Comparison of ENCODE assay signal across 15 mouse cellular contexts in the genomic region with DNA sequence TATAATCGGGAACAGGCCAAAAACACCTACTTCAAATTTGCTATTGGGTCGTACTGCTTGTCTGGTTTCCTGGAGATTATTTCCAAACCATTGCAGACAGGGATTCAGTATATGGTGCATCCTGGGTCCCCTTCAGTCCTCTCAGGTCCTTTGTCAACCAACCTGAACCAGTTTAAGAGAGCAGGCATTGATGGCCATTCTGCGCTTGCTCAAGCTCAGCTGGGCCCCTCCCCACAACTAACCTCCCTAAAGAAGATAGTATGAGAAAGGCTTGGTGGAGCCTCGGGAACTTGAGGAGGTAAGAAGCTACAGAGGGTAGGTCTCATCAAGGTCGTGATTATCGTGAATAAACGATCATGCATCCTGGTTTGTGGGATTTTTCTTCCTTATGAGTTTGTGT. TPM values are rescaled to one million over a fixed set of nuclear protein-coding genes. Genes with fewer than 3 reads are reported as not detected.
"Had no signal": no experiment of that assay in that cellular context is flagged by ENCODE, and none has a peak within 500 bp of the region (broad histone marks: within the 10 kb centered on the region; RNA-seq: fewer than 3 reads in every experiment).

No protein-coding gene starts in this region.

- DNase-seq: lung, embryonic 14.5 days; lung, postnatal 4 days; midbrain, embryonic 14.5 days; right cerebral cortex, postnatal 14 days; spleen, adult 18-20 months; thymus, adult 2 months; thymus, postnatal 25 days; thymus, postnatal 4 days had no signal

- H3K27ac ChIP-seq: midbrain, embryonic 12.5 days; neural tube, embryonic 12.5 days had no signal

- H3K9ac ChIP-seq: lung, embryonic 14.5 days; midbrain, embryonic 12.5 days; neural tube, embryonic 12.5 days had no signal

- H3K9me3 ChIP-seq: midbrain, embryonic 10.5 days; neural tube, embryonic 12.5 days had no signal

- H3K4me2 ChIP-seq: lung, embryonic 14.5 days; midbrain, embryonic 12.5 days; neural tube, embryonic 12.5 days had no signal

- H3K36me3 ChIP-seq: midbrain, embryonic 10.5 days; midbrain, embryonic 12.5 days had no signal

- H3K4me3 ChIP-seq: midbrain, embryonic 10.5 days; midbrain, embryonic 12.5 days; neural tube, embryonic 12.5 days had no signal

- ATAC-seq: midbrain, embryonic 16.5 days had no signal

RNA-seq across cellular contexts. Expression of gene Myog, which starts 3.5 kb away (rescaled TPM):
- total RNA-seq: megakaryocyte, adult 5-6 weeks; megakaryocyte-erythroid progenitor cell, adult 5-6 weeks; neutrophil, adult 5-6 weeks had no signal
- polyA plus RNA-seq: lung, embryonic 14.5 days; midbrain, embryonic 14.5 days had no signal

RNA-seq across cellular contexts. Expression of gene Adora1, which starts 58.0 kb away (rescaled TPM):
- total RNA-seq: megakaryocyte, adult 5-6 weeks; megakaryocyte-erythroid progenitor cell, adult 5-6 weeks; neutrophil, adult 5-6 weeks had no signal
